Mouse (Mus musculus): ENCODE measurements around the gene Crhbp. TPM values are rescaled to one million over a fixed set of nuclear protein-coding genes. Genes with fewer than 3 reads are reported as not detected.

The Crhbp gene
- polyA plus RNA-seq, 1 experiment from 2014 or later = not detected

DNA sequence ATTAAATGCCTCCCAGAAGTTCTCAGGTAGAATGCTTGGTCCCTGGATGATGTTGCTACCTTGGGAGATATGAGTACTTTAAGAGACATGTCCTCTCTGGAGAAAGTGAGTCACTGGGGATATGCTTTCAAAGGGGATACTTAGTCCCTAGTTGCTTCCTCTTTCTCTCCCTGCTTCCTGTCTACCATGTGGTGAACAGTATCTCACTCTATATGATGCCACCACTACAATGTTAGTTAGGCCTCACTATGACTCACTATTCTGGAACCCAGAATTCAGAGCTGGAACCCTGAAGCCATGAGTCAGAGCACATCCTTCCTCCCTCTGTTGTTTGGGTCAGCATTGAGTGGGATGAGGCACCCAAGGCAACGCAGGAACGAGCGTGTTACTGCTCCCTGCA is 17.2 kb downstream of the Crhbp start:
- 77% methylated on average over 3 of the region's 3 CpGs for WGBS
- no peak for ATAC-seq (ENCODE audit: low FRiP score, low TSS enrichment)

DNA sequence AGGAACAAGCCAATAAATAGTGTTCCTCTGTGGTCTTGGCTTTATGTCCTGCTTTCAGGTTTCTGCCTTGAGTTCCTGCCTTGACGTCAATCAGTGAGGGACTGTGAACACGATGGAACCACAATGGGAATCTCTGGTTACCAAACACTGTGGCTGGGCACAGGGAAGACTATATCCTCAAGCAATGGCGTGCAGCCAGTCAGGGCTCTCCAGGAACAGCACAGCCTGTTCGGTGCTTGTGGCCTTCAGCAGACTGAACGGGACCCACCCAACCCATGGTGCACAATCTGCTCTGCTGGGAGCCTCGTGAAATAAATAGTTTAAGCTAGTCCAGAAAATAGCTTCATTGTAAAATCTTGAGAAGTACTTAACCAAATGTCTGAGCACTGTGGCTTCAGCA is 18.3 kb downstream of the Crhbp start:
- no peak for ATAC-seq (ENCODE audit: low FRiP score, low TSS enrichment)
- H3K36me3 ChIP-seq (ENCODE audit: control insufficient read depth, insufficient read depth, low read length) = no peaks in the 10 kb centered on the region
- no peak overlapping the region for H3K9ac ChIP-seq (ENCODE audit: low read depth, low read length)
- no peaks in the 10 kb centered on the region for H3K4me1 ChIP-seq (ENCODE audit: control insufficient read depth, insufficient read depth, low read length)
- H3K27ac ChIP-seq (ENCODE audit: low read depth, low read length) = no peak overlapping the region
- no peak overlapping the region for H3K4me3 ChIP-seq (ENCODE audit: low read length)
- H3K9me3 ChIP-seq (ENCODE audit: control insufficient read depth, low read length) = no peaks in the 10 kb centered on the region
- H3K27me3 ChIP-seq (ENCODE audit: control insufficient read depth, insufficient read depth, low read length) = no peaks in the 10 kb centered on the region
- 82% methylated on average over 6 of the region's 6 CpGs for WGBS
- no peak overlapping the region for H3K4me2 ChIP-seq (replicated peaks; ENCODE audit: low read depth, low read length)

More for the DNA sequence above, 17.2 kb downstream of the Crhbp start:
- no peaks in the 10 kb centered on the region for H3K9me3 ChIP-seq (ENCODE audit: control insufficient read depth, low read length)
- no peaks in the 10 kb centered on the region for H3K4me1 ChIP-seq (ENCODE audit: control insufficient read depth, insufficient read depth, low read length)
- no peak overlapping the region for H3K4me3 ChIP-seq (ENCODE audit: low read length)
- no peak overlapping the region for H3K4me2 ChIP-seq (replicated peaks; ENCODE audit: low read depth, low read length)
- H3K27me3 ChIP-seq (ENCODE audit: control insufficient read depth, insufficient read depth, low read length) = no peaks in the 10 kb centered on the region
- H3K27ac ChIP-seq (ENCODE audit: low read depth, low read length) = no peak overlapping the region
- no peaks in the 10 kb centered on the region for H3K36me3 ChIP-seq (ENCODE audit: control insufficient read depth, insufficient read depth, low read length)
- H3K9ac ChIP-seq (ENCODE audit: low read depth, low read length) = no peak overlapping the region

DNA sequence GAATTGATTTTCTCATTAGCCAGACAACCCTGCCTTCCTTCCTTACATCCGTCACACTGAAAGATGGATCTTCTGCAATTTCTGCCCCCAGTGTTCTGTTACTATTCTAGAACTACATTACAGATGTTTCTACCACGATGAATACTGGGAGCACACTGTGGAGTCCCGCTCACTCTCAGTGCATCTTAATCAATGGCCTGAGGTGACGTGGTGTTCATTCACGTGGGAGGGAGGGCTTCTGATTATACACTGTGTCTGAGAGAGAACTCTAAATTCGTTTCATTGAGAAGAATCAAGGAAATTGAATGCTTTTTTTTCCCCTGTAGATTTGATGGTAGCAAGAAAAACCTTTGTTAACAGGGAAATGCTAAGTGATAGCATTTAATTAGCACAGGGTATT is 19.2 kb downstream of the Crhbp start:
- Histone ChIP-seq H3K27ac (ENCODE audit: low read depth, low read length) (no peak overlapping the region), H3K4me2 (replicated peaks; ENCODE audit: low read depth, low read length) (no peak overlapping the region), H3K36me3 (ENCODE audit: control insufficient read depth, insufficient read depth, low read length) (no peaks in the 10 kb centered on the region), H3K27me3 (ENCODE audit: control insufficient read depth, insufficient read depth, low read length) (no peaks in the 10 kb centered on the region), H3K4me3 (ENCODE audit: low read length) (no peak overlapping the region), H3K9me3 (ENCODE audit: control insufficient read depth, low read length) (no peaks in the 10 kb centered on the region), H3K9ac (ENCODE audit: low read depth, low read length) (no peak overlapping the region), H3K4me1 (ENCODE audit: control insufficient read depth, insufficient read depth, low read length) (no peaks in the 10 kb centered on the region)
- WGBS = 50% methylated on average over 6 of the region's 6 CpGs
- ATAC-seq (ENCODE audit: low FRiP score, low TSS enrichment) = no peak

DNA sequence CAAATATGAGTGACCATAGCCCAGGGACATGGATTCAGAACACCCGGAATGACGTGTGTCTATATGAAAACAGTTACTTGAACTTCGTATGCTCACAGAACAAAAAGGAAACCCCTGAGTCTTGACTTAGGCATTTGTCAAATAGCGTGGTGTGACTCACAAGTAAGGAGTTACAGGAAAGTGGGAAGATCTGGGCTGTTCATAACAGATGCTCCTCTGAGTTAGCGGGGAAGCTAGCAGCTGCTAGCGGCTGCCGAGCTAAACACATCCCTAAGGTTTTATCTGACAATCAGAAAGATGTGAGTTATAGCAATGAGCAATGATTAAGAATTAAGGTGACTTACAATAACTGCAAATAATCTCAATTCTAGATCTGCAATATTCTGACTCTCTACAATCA is 19.8 kb downstream of the Crhbp start:
- no peak for ATAC-seq (ENCODE audit: low FRiP score, low TSS enrichment)
- no peak overlapping the region for H3K27ac ChIP-seq (ENCODE audit: low read depth, low read length)
- H3K4me1 ChIP-seq (ENCODE audit: control insufficient read depth, insufficient read depth, low read length) = no peaks in the 10 kb centered on the region
- H3K27me3 ChIP-seq (ENCODE audit: control insufficient read depth, insufficient read depth, low read length) = no peaks in the 10 kb centered on the region
- H3K36me3 ChIP-seq (ENCODE audit: control insufficient read depth, insufficient read depth, low read length) = no peaks in the 10 kb centered on the region
- WGBS = 77% methylated on average over 7 of the region's 7 CpGs
- H3K4me3 ChIP-seq (ENCODE audit: low read length) = no peak overlapping the region
- H3K9ac ChIP-seq (ENCODE audit: low read depth, low read length) = no peak overlapping the region
- H3K9me3 ChIP-seq (ENCODE audit: control insufficient read depth, low read length) = no peaks in the 10 kb centered on the region
- no peak overlapping the region for H3K4me2 ChIP-seq (replicated peaks; ENCODE audit: low read depth, low read length)

GRCm38 (mm10) chr13:95419204-95419749 is 25.4 kb downstream of the Crhbp start:
- 13% methylated on average over 8 of the region's 8 CpGs for WGBS
- H3K4me2 ChIP-seq (replicated peaks; ENCODE audit: low read depth, low read length) = peak overlapping the region; percentile 13; the same call in 1 of the 2 replicates

DNA sequence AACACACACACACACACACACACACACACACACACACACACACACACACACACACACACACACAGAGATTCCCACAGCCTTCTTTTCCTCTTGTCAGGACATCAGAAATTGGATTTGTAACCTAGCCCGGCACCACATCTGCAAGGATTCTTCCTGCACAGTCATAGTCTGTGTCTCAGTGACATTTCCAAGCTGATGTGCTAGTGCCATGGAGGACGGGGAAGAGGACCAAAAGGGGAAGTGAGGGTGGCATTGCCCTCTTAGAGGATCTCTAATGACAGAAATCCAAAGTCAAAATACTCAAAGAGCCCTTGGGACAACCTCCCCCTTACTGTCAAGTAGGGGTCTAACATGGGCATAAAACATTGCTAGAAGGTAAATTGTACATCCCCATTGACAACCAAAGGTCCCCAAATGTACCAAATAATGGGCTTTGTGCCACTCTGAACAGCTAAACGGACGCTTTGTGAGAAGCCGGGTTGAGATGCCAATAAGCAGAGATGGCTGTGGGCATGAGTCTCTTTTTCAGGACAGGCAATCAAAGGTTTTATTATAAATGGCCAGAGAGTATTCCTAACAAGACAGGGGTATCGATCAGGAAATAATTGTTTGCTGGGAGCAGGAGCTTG is 26.0 kb downstream of the Crhbp start:
- no peak overlapping the region for H3K4me2 ChIP-seq (replicated peaks; ENCODE audit: low read depth, low read length)
- H3K4me3 ChIP-seq (ENCODE audit: low read length) = no peak overlapping the region
- no peak overlapping the region for H3K9ac ChIP-seq (ENCODE audit: low read depth, low read length)
- no peak for ATAC-seq (ENCODE audit: low FRiP score, low TSS enrichment)
- no peaks in the 10 kb centered on the region for H3K27me3 ChIP-seq (ENCODE audit: control insufficient read depth, insufficient read depth, low read length)
- no peaks in the 10 kb centered on the region for H3K9me3 ChIP-seq (ENCODE audit: control insufficient read depth, low read length)
- H3K27ac ChIP-seq (ENCODE audit: low read depth, low read length) = no peak overlapping the region
- H3K36me3 ChIP-seq (ENCODE audit: control insufficient read depth, insufficient read depth, low read length) = no peaks in the 10 kb centered on the region
- peaks cover 7% of the 10 kb centered on the region; the same call in 1 of the 2 replicates for H3K4me1 ChIP-seq (ENCODE audit: control insufficient read depth, insufficient read depth, low read length)
- WGBS = 58% methylated on average over 6 of the region's 6 CpGs

More at GRCm38 (mm10) chr13:95419204-95419749, 25.4 kb downstream of the Crhbp start:
- H3K4me3 ChIP-seq (ENCODE audit: low read length) = no peak overlapping the region
- no peak overlapping the region for H3K9ac ChIP-seq (ENCODE audit: low read depth, low read length)
- no peaks in the 10 kb centered on the region for H3K27me3 ChIP-seq (ENCODE audit: control insufficient read depth, insufficient read depth, low read length)
- ATAC-seq (ENCODE audit: low FRiP score, low TSS enrichment) = peak; percentile 39; the same call in 1 of the 2 replicates
- peaks cover 7% of the 10 kb centered on the region; the same call in 1 of the 2 replicates for H3K4me1 ChIP-seq (ENCODE audit: control insufficient read depth, insufficient read depth, low read length)
- H3K9me3 ChIP-seq (ENCODE audit: control insufficient read depth, low read length) = no peaks in the 10 kb centered on the region
- H3K27ac ChIP-seq (ENCODE audit: low read depth, low read length) = no peak overlapping the region
- H3K36me3 ChIP-seq (ENCODE audit: control insufficient read depth, insufficient read depth, low read length) = no peaks in the 10 kb centered on the region

- Histone ChIP-seq H3K4me3 (ENCODE audit: low read length) (no peak overlapping the region), H3K9me3 (ENCODE audit: control insufficient read depth, low read length) (no peaks in the 10 kb centered on the region), H3K4me1 (ENCODE audit: control insufficient read depth, insufficient read depth, low read length) (no peaks in the 10 kb centered on the region), H3K27ac (ENCODE audit: low read depth, low read length) (no peak overlapping the region), H3K4me2 (replicated peaks; ENCODE audit: low read depth, low read length) (no peak overlapping the region), H3K36me3 (ENCODE audit: control insufficient read depth, insufficient read depth, low read length) (no peaks in the 10 kb centered on the region), H3K9ac (ENCODE audit: low read depth, low read length) (no peak overlapping the region), H3K27me3 (ENCODE audit: control insufficient read depth, insufficient read depth, low read length) (no peaks in the 10 kb centered on the region)
- ATAC-seq (ENCODE audit: low FRiP score, low TSS enrichment) = no peak
- 37% methylated on average over 2 of the region's 2 CpGs for WGBS
Measured at GRCm38 (mm10) chr13:95412257-95412656, 32.5 kb downstream of the Crhbp start.

DNA sequence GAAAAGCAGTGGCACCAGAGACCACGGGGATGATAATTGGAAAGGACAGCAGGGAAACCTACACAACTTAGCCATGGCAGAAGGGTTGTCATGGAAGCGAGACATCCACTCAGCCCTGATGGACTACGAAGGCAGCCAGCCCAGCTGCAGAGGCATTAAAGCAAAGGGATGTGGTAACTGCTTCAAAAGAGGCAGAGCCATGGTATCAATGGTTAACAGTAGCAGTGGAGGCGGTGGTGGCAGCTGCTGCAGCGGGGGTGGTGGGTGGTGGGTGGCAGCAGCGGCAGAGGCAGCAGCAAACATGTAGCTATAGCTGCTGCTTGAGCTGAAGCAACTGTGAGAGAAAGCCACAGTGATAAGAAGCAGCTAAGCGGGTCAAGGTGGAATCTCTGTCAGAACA is 51.5 kb downstream of the Crhbp start:
- H3K9ac ChIP-seq (ENCODE audit: low read depth, low read length) = no peak overlapping the region
- ATAC-seq (ENCODE audit: low FRiP score, low TSS enrichment) = no peak
- 89% methylated on average over 7 of the region's 7 CpGs for WGBS
- no peak overlapping the region for H3K27ac ChIP-seq (ENCODE audit: low read depth, low read length)
- no peaks in the 10 kb centered on the region for H3K4me1 ChIP-seq (ENCODE audit: control insufficient read depth, insufficient read depth, low read length)
- H3K4me2 ChIP-seq (replicated peaks; ENCODE audit: low read depth, low read length) = no peak overlapping the region
- peaks cover 15% of the 10 kb centered on the region for H3K9me3 ChIP-seq (ENCODE audit: control insufficient read depth, low read length)
- H3K4me3 ChIP-seq (ENCODE audit: low read length) = no peak overlapping the region
- H3K36me3 ChIP-seq (ENCODE audit: control insufficient read depth, insufficient read depth, low read length) = no peaks in the 10 kb centered on the region
- no peaks in the 10 kb centered on the region for H3K27me3 ChIP-seq (ENCODE audit: control insufficient read depth, insufficient read depth, low read length)

All from kidney, embryonic 14.5 days (tissue).